Mouse (Mus musculus): ENCODE data around the gene Abcg1. TPM values are rescaled to one million over a fixed set of nuclear protein-coding genes. Genes with fewer than 3 reads are reported as not detected.

Abcg1 gene
- 1.4 and 2.7 TPM in 2 replicates for polyA plus RNA-seq (2012; rRNA removed; ENCODE audit: low replicate concordance)

GRCm38 (mm10) chr17:31057151-31057890, at the start of gene Abcg1:
TSS of gene Abcg1 (plus strand) at chr17:31057675.

GRCm38 (mm10) chr17:31129452-31129851, 72.0 kb downstream of the Abcg1 start, which contains the start of gene Tff3:
TSS of gene Tff3 (minus strand) at chr17:31129646.

GRCm38 (mm10) chr17:31144040-31145037, 86.9 kb downstream of the Abcg1 start, which contains the start of gene Tff2:
TSS of gene Tff2 (minus strand) at chr17:31144282.

GRCm38 (mm10) chr17:31165127-31165526, 107.7 kb downstream of the Abcg1 start, which contains the start of gene Tff1:
TSS of gene Tff1 (minus strand) at chr17:31165277.

Other genes with a start within 250 kb of the Abcg1 start
- 0.56 and 32.9 TPM in 2 replicates for gene Glp1r, start 155.9 kb upstream of the Abcg1 start, polyA plus RNA-seq (2012; rRNA removed; ENCODE audit: low replicate concordance)
- gene Umodl1, start 103.0 kb upstream of the Abcg1 start, polyA plus RNA-seq (2012; rRNA removed; ENCODE audit: low replicate concordance), result not detected in 2 replicates
- gene Tff3, start 72.0 kb downstream of the Abcg1 start, polyA plus RNA-seq (2012; rRNA removed; ENCODE audit: low replicate concordance), result 3,573 and 10,948 TPM in 2 replicates
- gene Tff2, start 86.6 kb downstream of the Abcg1 start, polyA plus RNA-seq (2012; rRNA removed; ENCODE audit: low replicate concordance), result 27.7 and 11,409 TPM in 2 replicates
- gene Tff1, start 107.6 kb downstream of the Abcg1 start, polyA plus RNA-seq (2012; rRNA removed; ENCODE audit: low replicate concordance), result 8.8 and 1,755 TPM in 2 replicates
- 0.34 TPM in 1 of 2 replicates, not detected in the other for gene Tmprss3, start 141.3 kb downstream of the Abcg1 start, polyA plus RNA-seq (2012; rRNA removed; ENCODE audit: low replicate concordance)
- 0.37 and 0.47 TPM in 2 replicates for gene Ubash3a, start 150.2 kb downstream of the Abcg1 start, polyA plus RNA-seq (2012; rRNA removed; ENCODE audit: low replicate concordance)
- not detected in 2 replicates for gene Rsph1, start 219.7 kb downstream of the Abcg1 start, polyA plus RNA-seq (2012; rRNA removed; ENCODE audit: low replicate concordance)
- 116 and 139 TPM in 2 replicates for gene Slc37a1, start 229.1 kb downstream of the Abcg1 start, polyA plus RNA-seq (2012; rRNA removed; ENCODE audit: low replicate concordance)

All from duodenum, adult 2 months (tissue).